Mouse (Mus musculus): ENCODE measurements at regions not wholly inside any gene's neighbourhood (a gene's known extent, or its start where the extent isn't known, plus 50 kb on each side); places are given as distances from the start of the nearest gene placed in this dataset.
A peak's percentile ranks its signal among the peaks of the same experiment; 100 is the strongest.
"Not testable (repeated sequence)": the region's sequence is repeated elsewhere in the genome, so short reads cannot be mapped to it uniquely, and the experiment has no call there.

DNA sequence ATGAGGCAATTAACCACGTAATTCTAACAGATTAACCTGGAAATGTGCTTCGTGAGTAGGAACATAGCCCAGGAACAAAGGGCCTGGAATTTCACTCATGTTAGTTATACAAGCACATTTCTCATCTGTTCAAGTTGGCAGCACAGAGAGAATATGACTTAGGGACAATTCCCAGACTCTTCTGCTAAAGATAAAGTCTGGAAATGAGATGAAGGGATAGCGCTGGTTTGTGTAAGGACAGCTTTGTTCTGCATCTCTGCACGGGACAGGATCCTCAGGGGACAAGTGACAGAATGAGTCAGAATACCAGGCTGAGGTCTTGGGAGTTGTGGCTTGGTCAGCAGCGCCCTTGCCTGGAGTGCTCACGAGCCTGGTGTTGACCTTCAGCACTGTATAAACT lies 206.2 kb upstream of the Prok2 start:
- no peak for DNase-seq (ENCODE audit: extremely low spot score in 1 of 2, low spot score in 2 of 2)
- intact Hi-C loops (cut with DNase I), result no loop called here

DNA sequence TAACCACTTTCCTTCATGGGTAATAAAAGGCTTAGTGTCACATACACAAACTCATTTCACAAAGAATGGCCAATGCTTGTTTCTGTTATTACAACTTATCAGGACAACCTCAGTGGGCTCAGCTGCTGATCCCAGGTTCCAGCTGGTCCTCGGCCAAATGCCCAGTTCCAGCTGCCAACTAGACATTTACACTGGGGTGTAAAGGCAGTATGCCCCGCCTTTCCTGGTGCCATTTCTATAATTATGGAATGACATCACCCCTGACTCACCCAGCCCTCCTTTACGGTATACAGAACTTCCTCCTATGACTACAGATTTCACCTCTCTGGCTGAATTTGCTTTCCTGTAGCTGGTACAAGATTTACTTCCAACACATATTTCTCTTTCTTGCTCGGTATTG lies 205.4 kb upstream of the Prok2 start:
- DNase-seq (ENCODE audit: extremely low spot score in 1 of 2, low spot score in 2 of 2), result no peak
- intact Hi-C loops (cut with DNase I), result no loop called here

GRCm38 (mm10) chr6:99930316-99930715 lies 204.1 kb upstream of the Prok2 start:
- intact Hi-C loops (cut with DNase I), result no loop called here
- DNase-seq (ENCODE audit: extremely low spot score in 1 of 2, low spot score in 2 of 2), result no peak

GRCm38 (mm10) chr6:99927933-99928555 lies 201.9 kb upstream of the Prok2 start:
- DNase-seq (ENCODE audit: extremely low spot score in 1 of 2, low spot score in 2 of 2), result no peak
- intact Hi-C loops (cut with DNase I), result no loop called here

DNA sequence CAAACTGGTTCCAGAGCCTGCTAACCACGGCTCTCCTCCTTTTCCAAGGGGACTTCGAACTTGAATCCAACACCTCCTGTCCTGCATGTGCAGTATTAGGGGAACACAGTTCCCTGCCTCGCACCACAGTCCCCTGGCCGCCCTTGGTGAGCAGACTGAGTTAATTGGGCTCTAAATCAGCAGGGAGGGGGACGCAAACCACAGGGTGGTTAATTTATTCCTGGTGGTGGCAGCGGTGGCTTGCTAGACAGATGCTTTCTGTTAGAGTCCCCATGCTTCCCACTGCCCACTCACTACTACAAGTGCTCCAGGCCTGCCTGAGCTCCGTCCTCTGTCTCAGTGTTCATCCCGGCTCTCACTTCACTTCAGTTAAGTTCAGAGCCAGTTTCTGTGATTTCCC lies 198.0 kb upstream of the Prok2 start:
- intact Hi-C loops (cut with DNase I), result no loop called here
- DNase-seq (ENCODE audit: extremely low spot score in 1 of 2, low spot score in 2 of 2), result no peak

DNA sequence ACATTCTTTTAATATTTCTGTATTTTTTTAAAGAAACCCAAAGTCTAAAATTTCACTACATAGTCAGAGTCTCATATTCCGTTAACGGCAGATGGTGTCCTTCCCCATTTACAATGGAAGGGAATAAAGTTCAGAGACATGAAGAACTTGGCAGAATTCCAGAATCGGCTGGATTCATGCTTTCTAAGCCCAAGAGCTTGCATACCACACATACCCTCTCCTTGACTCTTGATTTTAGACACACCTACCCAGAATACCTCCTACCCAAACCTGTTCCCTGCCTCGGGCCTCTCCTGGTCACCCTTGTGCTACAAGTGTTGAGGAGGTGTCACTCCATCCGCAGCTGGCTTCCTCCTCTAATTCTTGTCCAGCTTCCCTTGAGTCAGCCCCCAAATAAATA lies 195.8 kb upstream of the Prok2 start:
- intact Hi-C loops (cut with DNase I), result no loop called here
- no peak for DNase-seq (ENCODE audit: extremely low spot score in 1 of 2, low spot score in 2 of 2)

DNA sequence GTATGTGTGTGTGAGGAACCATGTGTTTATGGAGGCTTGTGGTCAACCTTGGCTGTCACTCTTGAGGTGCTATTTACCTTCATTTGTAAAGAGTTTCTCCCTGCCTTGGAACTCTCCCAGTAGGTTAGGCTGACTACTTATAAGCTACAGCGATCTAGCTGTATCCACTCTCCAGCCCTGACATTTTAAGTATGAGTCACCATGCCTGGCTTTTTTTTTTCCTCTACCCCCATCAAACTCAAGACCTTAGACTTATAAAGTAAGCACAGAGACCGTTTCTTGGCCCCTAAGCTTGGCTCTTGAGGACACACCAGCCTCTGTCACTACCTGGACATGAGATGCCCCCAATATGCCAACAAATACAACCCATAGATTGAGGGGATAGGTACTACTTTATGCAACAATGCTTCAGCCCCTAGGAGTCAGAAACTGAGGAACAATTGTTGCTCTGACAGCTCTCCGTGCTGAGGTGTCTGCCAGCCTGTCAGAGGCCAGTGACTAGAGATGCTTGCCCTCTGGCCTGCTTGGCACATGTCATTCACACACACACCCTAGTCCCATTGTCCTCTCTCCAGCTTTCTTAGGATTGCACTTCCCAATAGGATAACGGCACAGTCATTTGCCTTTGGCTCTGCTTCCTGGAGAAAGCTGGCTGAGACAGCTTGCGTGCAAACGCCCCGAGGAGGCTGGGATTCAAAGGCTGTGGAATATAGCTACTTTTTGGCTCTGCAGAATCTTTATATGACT lies 193.8 kb upstream of the Prok2 start:
- DNase-seq (ENCODE audit: extremely low spot score in 1 of 2, low spot score in 2 of 2), result no peak
- intact Hi-C loops (cut with DNase I), result no loop called here

DNA sequence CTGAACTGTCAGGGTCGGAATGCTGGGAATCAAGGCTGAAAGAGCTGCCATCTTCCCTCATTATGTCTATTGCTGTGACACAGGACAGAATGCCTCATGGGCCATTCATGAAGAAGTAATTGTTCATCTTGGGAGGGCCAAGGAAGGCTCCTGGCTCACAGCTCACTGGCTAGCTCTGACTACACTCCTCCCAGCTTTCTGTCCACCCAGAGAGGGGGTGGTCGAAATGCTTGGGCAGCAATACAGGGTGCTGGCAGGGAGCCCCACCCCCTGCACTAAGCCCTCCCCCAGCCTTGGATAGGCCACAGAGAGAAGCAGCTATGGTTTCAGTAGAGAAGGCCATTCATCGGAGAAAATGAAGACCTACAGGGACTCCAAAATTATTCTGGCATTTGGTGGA lies 192.2 kb upstream of the Prok2 start:
- no peak for DNase-seq (ENCODE audit: extremely low spot score in 1 of 2, low spot score in 2 of 2)
- intact Hi-C loops (cut with DNase I), result no loop called here

DNA sequence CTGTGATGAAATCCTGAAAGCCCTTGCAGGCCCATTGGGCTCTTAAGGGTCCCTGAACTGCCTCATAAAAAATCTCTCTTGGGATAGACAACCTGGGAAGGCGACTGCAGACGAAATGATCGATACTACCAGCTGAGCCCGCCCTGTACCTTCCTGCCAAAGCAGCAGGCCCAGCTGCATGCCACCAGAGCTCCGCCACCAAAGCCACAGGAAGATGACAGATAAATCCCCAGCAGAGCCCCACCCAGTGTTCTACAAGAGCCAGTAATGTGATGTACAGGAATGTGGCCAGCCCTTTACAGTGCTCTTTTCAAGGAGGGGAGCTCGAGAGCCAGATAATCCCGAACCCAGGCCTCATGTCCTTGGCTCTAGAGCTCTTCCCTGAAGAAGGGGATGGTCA lies 183.7 kb upstream of the Prok2 start:
- intact Hi-C loops (cut with DNase I), result no loop called here
- DNase-seq (ENCODE audit: extremely low spot score in 1 of 2, low spot score in 2 of 2), result no peak

GRCm38 (mm10) chr6:99909459-99909858 lies 183.3 kb upstream of the Prok2 start:
- intact Hi-C loops (cut with DNase I), result no loop called here
- DNase-seq (ENCODE audit: extremely low spot score in 1 of 2, low spot score in 2 of 2), result no peak

- no peak for DNase-seq (ENCODE audit: extremely low spot score in 1 of 2, low spot score in 2 of 2)
- intact Hi-C loops (cut with DNase I), result no loop called here
Measured at GRCm38 (mm10) chr6:99908066-99908465, 181.9 kb upstream of the Prok2 start.

- intact Hi-C loops (cut with DNase I), result no loop called here
- DNase-seq (ENCODE audit: extremely low spot score in 1 of 2, low spot score in 2 of 2), result no peak
Measured at GRCm38 (mm10) chr6:99905194-99905593, 179.0 kb upstream of the Prok2 start.

GRCm38 (mm10) chr6:99904607-99905006 lies 178.4 kb upstream of the Prok2 start:
- DNase-seq (ENCODE audit: extremely low spot score in 1 of 2, low spot score in 2 of 2), result no peak
- intact Hi-C loops (cut with DNase I), result no loop called here

GRCm38 (mm10) chr6:99904044-99904443 lies 177.9 kb upstream of the Prok2 start:
- intact Hi-C loops (cut with DNase I), result not testable (repeated sequence)
- DNase-seq (ENCODE audit: extremely low spot score in 1 of 2, low spot score in 2 of 2), result peak; percentile 75 to 77

DNA sequence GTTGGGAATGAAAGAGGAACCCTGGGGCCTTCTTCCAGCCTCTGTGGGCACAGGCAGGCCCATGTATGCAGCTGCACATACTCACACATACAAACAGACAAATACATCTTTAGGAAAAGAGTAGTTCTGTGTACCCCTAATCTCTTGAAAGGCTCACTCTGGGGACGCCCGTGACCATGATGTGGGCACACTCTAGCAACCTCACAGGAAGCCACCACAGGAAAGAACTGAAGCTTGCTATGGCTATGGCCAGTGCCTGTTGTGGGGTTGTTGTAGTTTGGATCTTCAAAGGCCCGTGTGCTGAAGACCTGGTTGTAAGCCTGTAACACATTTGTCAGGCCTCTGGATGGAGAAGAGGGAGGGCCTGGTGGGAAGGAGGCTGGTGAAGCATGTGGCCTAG lies 175.4 kb upstream of the Prok2 start:
- DNase-seq (ENCODE audit: extremely low spot score in 1 of 2, low spot score in 2 of 2), result no peak
- intact Hi-C loops (cut with DNase I), result no loop called here

- intact Hi-C loops (cut with DNase I), result no loop called here
- no peak for DNase-seq (ENCODE audit: extremely low spot score in 1 of 2, low spot score in 2 of 2)
Measured at GRCm38 (mm10) chr6:99901146-99901545, 175.0 kb upstream of the Prok2 start.

DNA sequence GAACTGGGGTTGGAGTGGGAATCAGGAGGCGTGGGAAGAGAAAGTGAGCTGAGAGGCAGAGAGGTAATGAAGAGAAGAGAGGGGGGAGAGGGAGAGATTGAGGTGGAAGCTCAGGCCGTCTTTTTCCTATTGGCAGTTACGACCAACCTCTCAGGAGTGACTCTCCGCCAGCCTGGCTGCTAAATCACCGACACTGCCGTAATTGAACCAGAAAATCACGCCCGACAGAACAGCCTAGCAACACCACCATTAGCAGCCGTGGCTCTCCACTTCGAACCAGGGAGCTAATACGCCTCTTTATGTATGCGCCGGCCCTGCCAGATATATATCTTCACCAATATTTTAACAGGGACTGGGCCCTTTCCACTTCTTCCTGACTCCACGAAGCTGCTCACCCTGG lies 173.5 kb upstream of the Prok2 start:
- DNase-seq (ENCODE audit: extremely low spot score in 1 of 2, low spot score in 2 of 2), result no peak
- intact Hi-C loops (cut with DNase I), result loop anchor here (10.0 kb wide), 1 partner anchor 385 kb away; the partner anchor contains the start of gene Rybp

DNA sequence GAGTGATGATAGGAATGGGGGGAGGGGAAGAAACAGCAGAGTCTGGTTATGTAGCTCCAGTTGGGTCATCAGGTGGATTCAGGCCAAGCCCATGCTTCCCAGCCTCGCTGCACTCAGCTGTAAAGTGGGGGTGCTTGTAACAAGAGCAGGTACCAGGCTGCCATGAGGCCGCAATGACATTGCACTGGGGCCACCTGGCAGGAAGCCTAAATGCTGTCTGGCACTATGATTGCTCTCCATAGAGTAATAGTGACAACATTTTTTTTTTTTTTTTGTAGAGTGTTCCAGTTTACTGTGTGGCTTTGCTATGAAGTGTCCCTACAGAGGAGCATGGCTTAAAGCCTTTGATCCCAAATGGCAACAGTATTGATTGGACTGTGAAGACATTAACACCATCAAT lies 171.9 kb upstream of the Prok2 start:
- intact Hi-C loops (cut with DNase I), result loop anchor here (10.0 kb wide), 1 partner anchor 387 kb away; the partner anchor contains the start of gene Rybp
- no peak for DNase-seq (ENCODE audit: extremely low spot score in 1 of 2, low spot score in 2 of 2)

- intact Hi-C loops (cut with DNase I), result loop anchor here (10.0 kb wide), 1 partner anchor 389 kb away; the partner anchor contains the start of gene Rybp
- no peak for DNase-seq (ENCODE audit: extremely low spot score in 1 of 2, low spot score in 2 of 2)
Measured at GRCm38 (mm10) chr6:99895558-99895957, 169.4 kb upstream of the Prok2 start.

GRCm38 (mm10) chr6:99893936-99894335 lies 167.7 kb upstream of the Prok2 start:
- intact Hi-C loops (cut with DNase I), result loop anchor here (10.0 kb wide), 1 partner anchor 391 kb away; the partner anchor contains the start of gene Rybp
- no peak for DNase-seq (ENCODE audit: extremely low spot score in 1 of 2, low spot score in 2 of 2)
